Mouse (Mus musculus): ENCODE measurements around the gene Zscan20.

The Zscan20 gene

DNA sequence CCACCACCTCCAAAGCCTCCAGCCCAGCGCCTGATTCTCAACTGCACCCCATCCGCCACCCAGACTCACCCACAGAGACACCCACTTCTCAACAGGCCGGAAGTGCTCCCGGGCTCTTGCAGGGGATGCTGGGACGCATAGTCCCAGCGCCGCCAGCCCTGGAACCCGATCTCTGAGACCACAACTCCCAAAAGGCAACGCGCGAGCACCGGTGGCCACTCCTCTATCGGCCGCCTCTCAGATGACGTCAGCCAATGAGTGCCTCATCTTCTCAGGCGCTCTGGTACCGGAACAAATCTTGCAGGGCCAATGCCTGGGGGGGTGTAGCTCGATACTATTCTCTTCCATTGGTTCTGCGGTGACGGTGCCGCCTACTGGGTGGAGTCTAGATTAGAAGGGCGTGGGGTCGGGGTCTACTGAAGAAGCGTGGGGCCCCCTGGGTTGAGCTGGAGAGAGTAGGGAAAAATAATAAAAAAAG lies at the start of gene Zscan20:
TSS of gene Zscan20 (minus strand) at position 174 of the 478 bp plus-strand sequence.
- DNase-seq, result peak; percentile 94

DNA sequence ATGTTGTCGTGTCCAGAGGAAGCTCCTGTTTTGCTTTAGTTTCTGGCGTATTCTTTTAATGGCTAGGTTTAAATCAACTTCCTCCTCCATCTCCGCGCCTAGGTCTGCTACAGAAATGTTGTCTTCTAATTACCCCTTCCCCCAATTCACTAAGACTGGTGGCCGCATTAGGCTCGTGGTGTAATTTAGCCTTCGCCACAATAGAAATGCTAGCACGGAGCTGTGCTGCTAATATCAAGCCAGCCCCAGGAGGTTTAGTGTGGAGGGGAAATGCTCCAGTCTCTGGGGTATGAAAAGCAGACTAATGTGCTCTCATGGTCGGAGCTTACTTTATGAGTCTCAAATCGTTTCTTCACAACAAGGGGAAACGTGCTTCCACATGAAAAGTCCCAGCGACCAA lies 45.5 kb upstream of the Zscan20 start:
- DNase-seq, result peak; percentile 24

DNA sequence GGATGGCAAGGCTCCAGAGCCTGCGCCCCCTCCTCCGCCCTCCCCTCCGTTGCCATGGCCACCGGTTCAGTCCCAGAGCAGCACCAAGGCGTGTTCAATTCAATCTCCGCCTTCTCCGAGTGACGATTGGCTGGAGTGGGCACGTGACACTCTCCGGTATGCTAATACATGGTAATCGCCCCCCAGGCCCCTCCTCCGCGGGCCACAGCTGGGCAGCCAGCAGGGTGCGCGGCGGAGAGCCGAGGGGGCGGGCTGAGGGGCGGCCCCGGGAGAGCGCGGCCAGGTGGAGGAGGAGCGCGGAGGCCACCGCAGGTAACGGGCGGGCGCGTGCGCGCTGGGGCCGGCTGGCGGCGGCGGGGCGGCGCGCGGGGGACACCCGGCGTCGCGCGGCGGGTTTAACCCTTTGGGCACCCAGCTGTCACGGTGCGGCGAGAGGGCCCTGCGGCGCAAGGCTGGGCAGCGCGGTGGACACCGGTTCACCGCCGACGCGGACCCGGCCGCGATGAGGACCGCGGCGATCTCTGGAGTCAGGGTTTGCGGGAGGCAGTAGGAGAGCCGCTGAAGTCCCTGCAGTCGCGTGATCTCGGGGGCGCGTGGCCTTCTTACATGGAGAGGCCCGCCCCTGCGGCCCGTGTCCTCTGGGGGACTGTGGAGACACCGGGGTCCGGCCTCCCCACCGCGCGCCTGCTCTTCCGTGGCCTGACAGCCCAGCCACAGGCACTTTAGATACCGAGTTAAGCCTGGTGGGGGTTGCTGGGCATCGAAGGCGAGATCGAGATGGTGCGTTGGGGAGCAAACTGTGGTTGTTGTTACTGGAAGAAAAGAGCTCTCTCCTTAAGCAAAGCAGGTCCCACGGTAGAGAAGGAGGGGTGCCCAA lies 44.8 kb upstream of the Zscan20 start, which contains the start of gene Phc2:
TSS of gene Phc2 (plus strand) at position 198 of the 877 bp plus-strand sequence.
- peak; percentile 96 for DNase-seq

DNA sequence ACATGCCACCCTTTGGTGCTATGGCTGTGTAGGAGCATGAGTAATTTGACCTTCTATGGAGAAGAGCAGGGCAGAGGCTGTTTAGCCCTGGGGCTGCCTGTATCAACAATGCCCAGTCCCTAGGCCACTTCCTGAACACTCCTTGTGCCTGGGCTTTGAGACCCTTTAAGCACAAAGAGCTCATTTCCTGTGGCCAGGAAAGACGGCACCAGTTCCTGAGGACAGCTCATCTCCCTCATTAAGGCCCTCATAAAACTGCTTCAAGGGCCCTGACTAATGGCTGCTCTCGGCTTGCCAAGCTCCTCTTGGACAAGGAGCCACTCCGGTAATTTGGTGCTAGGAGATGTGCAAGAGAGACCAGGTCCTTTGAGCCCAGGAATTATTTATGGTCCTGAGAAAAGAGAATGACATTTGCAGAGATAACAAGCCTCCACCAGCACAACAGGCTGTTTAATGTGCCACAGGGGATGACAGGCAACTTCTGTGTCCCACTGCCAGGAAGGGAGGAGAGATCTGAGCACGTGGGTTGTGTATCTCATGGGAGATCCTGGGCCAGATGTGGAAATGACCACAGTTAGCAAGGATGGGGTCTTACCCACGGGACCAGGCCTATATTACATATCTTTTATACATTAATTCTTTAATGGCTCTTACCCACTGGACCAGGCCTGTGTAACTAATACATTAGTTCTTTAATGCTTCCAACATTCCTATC lies 42.8 kb upstream of the Zscan20 start:
- DNase-seq, result no peak

DNA sequence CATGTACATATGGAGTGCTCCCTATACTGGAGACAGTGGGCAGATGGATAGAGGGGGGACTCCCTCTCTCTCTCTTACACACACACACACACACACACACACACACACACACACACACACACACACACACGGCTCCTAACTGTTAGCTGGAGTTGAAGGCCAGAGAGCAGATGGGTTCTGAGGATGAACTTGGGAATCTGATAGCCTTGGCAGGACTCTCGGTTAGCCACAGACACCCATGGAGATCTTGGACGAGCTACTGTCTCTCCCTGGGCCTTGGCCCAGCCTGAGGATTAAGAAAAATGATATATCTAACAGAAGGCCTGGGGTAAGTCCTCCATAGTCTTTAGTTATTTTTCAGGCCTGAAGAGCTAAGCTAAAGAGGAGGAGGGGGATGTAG lies 41.6 kb upstream of the Zscan20 start:
- DNase-seq, result no peak

DNA sequence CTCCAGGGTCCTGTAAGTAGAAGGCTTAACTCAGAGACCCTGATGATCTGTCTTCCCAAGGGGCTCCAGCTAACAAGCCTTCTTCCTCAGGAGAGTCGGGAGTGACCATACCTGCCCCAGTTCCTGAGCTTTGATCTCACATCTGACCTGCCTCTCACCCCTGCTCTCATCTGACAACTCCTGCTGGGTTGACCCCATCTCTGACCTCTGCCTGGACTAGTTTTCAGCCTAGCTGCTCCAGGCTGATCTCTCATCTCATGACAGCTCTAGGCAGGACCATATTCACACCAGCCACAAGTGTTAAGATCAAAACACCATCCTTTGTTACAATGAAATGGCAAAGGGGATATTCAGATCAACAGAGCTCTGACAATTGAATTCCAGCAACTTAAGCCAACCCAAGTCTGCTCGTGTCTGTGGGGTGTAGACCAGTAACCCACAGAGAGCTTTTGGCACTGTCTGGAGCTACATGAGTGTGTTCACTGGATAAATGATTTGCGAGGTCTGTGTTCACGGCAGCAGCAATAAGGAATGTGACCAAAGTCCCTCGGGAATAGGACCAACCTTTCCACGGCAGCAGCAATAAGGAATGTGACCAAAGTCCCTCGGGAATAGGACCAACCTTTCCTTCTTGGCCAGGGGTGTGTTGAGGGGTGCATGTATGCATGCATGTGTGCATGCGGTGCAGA lies 38.8 kb upstream of the Zscan20 start:
- peak; percentile 65 for DNase-seq

DNA sequence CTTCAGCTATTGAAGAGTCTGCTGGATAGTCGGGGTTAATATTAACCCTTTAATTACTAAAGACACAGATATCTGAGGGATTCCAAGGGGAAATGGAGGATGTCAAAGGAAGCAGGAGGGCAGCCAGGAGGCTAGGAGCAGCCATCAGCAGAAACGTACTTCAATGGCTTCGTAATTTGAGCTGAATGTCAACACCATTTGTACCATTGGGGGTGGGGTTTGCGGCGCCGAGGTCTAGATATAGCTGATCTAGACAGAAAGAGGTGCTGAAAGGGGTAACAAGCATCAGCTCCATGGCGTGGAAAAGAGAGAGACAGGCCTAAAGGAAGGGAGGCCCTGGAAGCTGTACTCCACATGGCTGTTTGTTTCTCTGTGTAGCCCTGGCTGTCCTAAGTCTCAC lies 36.9 kb upstream of the Zscan20 start:
- no peak for DNase-seq

DNA sequence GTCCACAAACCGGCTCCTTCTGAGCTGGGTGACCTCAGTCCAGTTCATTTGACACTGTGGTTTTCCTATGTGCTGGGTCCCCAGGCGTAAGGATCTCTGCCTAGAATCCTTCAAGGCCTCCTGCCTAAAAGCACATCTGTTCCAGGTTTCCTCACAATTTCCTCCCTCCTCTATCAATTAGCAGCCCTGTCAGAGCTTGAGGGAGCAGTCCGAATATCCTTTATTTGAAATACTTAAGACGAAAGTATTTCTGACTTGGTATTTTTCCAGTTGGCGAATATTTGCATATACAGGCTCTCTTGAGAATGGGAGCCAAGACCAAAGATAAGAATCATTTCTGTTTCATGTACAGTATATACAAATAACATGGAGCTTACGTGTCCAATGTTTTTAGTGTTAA lies 36.0 kb upstream of the Zscan20 start:
- no peak for DNase-seq

DNA sequence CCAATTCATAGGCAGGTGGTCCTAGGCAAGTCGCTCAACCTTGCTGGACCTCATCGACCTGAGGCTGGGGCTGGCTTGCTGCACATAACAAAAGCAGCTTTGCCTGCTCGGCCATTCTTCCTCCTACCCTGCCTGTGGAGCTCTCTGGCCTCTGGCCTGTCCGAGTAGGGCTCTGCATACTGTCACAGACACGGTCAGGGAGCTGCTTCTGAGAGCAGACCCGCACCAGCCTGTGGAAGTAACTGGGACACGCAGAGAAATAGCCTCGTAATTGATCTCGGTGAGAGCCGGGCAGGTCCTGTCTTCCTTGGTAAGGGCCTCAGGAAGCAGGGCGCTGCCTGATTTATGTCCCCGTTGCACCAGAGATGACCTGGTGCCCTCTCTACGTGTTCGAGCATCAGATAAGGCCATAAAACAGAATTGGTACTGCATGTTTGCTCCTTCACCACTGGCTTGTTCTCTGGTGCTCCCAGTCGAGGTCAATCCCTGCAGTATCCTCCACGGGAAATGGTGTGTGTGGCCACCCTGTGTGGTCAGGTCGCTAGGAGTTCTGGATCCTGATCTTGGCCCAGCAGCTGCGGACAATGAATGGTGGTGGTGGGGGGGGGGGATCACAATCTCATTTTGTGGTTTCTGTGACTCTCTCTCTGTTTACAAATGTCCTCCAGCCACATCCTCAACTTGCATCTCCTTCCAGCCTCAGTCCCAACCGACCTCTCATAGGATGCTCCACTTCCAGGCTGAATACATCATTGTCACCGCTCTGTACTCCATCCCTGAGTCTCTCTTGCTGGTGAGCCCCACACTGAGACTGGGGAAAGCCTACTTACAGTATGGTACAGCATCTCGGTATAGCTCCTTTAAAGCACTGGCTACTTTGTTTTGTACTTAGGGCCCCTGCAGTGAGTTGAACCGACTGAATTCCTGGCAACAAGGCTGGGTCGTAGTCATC lies 32.1 kb upstream of the Zscan20 start:
- DNase-seq, result no peak

DNA sequence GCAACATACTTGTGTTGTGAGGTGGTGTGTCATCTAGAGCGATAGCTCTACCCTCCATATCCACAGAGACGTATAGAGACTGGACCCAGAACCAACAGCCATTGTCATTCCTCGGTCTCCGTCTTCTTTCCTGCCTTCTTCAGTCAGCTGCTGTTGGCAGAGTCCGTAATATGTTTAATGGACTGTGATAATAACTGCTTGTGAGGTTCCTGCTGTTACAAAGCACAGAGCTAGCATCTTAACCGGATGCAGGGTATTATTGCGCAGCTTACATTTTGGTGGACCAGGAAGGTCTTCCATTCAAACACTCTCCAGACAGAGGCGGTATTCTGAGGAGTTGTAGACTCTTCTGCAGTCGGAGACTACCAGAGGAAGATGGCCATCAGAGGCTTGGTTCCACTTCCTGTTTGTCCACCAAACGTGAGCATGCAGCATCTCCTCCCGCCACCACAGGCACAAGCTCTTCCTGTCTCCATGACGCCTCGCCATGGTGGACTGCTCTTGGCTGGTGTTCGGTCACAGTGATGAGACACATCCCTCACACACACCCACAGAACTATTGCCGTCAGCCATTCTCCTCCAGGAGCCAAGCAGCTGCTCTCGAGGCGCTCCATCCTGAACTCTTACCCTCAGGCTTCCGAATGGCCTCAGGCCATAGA lies 28.5 kb upstream of the Zscan20 start:
- no peak for DNase-seq

DNA sequence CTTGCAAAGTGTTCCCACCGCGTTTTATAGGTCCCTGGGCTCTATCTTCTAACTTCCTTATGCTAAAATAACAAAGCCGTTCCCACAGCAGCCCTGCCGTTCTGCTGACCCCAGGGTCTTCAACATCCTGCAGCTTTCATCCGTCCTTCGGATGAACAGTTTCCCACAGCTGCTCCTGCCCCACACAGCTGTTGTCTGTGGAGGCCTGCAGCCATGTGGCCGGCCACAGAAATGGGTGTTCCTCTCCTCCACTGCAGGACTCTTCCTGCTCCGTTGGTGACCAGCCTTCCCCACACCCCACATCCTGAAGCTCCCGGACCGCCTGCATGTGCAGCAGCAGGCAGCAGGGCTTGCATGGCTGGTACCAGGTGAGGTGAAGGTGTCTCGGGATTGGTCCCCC lies 27.4 kb upstream of the Zscan20 start:
- DNase-seq, result no peak

DNA sequence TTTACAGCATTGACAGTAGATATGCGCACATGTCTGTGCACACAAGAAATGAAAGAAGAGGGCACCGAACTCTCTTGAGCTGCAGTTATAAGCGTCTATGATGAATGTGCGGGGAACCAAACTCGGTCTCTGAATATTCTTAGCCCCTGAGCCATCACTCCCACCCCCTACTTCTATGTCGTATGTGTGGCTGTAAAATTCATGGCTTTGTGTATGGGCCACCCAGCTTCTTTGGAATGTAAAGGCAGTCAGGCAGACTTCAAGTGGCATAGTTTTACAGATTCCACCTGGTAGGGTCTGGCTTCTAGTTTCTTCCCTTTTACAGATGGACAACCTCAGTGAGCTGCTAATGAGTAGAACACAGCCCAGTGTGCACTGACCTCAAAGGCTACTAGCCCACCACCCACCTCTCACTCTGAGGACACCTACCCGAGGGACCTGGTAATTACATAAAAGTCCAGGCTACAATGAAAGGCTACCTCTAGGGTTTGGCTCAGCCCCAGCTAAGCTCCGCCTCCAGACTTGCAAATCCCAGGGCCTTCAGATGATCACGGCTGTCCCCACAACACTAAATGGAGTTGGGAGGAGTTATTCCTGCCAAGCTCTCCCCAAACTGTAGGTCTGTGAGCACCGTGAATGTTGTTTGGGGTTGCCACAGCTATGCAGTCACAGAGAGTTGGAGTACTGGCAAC lies 26.1 kb upstream of the Zscan20 start:
- peak; percentile 63 for DNase-seq

DNA sequence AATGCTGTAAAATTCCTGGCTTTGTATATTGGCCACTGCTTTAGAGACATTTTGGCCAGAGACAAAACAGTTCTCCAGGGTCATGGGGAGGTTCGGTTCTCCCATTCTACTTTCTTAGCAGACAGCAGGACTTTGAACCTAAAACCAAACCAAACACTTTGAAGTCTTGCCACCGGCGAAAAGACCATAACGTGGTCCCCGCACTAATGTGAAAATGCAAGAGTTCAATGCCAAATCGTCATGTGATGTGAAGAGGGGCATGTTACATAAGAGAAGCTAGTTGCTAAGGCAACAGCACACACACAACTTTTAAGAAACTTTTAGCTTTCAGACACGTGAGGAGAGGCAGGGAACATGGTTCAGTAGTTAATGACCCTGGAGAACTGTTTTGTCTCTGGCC lies 25.6 kb upstream of the Zscan20 start:
- peak; percentile 63 for DNase-seq

DNA sequence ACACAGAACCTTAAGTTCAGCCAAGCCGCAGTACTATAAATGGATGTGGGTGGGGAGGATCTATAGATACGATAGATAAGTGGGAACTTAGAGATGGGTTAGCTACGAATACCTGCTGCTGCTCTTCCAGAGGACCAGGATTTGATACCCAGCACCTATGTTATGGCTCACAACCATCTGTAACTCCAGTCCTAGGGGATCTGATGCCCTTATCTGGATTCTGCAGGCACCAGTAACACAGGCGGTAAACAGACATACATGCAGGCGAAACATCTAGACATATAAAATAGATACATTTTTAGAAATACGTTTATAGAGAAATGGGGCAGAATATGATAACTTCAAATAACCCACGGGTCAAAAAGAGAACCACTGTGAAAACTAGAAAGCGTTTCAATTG lies 11.2 kb upstream of the Zscan20 start:
- DNase-seq, result no peak

DNA sequence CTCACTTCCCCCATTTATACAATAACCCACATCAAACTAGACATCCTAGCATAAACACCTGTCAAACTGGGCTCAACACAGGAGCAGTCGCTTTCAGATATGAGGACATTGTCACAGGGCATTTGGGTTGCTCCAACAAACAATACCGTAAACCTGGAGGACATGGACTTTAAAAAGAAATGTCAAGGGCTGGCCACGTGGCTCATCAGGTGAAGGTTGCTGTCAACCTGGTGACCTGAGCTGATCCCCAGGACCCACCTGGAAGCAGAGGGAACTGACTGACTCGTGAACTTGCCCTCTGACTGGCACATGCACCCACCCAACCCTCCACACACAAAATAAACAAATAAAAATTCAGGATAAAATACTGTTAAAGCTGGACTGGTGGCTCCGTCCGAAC lies 10.7 kb upstream of the Zscan20 start:
- DNase-seq, result no peak

DNA sequence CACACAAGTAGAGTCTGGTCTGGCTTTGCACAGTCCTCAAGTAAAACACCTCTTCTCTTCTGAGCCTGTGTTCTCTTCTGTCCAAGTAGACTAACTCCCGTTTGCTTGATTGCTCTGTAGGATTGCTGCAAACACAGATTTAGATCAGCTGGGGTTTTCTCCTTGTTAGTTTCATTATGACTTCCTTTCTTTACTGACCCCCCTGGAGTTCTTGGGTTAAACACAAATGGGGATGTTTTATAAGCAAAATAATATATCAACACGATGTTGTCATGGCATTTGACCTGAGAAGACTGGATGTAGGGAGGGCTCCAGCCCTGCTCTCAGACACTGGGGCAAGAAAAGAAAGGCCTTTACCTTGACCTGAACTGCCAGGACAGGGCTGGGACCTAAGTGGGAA lies 9.1 kb upstream of the Zscan20 start:
- DNase-seq, result no peak

DNA sequence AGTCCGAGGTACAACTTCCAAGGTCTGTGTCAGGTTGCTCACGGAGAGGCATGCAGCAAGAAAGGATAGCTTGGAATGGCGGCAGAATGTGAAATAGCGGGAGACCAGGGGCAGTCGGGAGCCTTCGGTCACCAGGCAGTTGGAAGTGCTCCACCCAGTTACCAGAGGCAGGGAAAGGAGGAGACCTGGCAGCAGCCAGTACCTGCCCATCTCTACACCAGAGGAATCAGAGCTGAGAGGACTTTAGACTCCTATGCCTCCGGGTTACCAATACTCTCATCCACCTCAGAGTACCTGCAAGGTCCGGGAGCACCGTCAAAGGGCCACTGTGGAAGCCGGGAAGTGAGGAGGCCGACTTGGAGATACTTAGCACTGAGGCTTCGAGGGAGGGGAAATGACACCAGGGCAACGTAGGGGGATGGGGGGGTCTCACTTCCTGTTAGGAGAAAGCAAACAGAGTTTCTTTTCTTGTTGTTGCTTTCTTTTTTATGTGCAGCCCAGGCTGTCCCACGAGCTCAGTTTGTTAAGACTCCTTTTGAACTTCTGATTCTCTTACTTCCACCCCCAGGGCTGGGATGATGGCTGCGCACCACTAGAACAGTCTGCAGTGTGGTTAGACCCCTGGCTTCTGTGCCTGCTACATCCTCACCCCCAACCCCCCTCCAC lies 8.5 kb upstream of the Zscan20 start, which contains the start of gene Tlr12:
TSS of gene Tlr12 (minus strand) at position 374 of the 666 bp plus-strand sequence.
- peak; percentile 57 for DNase-seq

DNA sequence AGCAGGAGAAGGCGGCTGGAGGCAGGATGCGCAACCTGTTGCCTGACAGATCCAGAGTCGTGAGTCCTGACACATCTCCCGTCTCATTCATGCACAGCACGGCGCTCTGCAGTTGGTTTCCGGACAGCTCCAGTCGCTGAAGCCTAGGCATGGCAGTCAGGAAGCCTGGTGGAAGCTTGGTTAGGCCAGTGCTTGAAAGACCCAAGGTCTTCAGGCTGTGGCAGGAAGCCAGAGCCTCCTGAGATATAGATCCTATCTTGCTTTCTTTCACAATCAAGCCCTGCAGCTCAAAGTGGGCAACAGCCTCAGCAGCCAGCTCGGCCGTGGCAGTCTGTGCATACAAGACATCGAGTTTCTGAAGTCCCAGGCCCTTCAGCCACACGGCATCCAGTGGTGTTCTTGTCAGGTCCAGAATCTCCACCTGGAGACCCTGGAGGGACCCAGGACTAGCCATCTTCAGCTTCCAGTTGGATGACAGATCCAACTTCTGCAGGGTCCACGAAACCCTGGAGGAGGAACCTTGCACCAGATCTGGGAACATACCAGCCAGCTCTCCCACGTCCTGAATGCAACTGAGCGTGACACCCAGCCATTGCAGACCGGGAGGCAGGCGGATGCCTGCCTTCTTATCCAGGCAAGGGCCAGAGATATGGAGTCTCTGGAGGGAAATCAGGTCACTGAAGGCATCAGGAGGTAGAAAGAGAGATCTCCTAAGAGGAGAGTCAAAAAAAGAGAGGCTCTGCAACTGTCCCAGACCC lies 7.6 kb upstream of the Zscan20 start:
- peak; percentile 50 for DNase-seq

DNA sequence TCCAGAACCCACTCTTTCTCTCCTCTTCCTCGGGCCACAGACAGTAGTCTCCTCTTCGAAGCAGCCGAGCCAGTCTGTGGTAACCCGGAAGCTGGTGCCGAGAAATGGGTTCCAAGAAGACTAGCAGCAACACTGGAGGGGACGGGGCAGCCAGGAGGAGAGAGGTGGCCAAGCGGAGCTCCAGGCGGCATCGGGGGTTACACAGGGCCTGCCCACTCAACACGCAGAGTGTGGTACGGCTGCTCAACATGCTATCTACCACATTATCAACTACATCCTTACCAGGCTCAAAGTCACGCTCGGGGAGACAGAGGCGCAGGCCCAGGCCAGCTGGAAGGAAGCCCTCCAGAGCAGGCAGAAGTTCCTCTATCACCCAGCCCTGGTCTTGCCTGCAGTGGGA lies 5.9 kb upstream of the Zscan20 start:
- DNase-seq, result no peak

DNA sequence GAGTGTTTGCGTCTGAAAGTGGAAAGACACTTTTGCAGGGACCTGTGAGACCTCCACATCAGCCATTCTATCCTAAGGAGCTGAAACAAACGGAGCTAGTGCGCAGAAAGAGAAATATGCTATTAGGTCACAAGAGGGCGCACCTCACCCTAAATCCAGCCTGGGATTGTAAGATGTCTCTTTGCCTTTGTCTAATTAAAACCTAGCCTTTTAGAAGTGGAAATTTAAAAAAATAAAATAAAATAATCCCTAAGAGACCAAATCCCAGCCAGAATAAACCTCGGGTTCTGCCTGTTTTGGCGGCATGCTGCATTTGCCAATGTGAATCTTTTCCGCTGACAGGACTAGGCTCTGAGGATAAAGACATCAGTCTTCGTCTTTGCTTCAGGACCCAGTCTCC lies 3.4 kb upstream of the Zscan20 start:
- peak; percentile 60 for DNase-seq

Measured in kidney, adult 18-20 months (tissue).